Mouse (Mus musculus) forebrain, embryonic 12.5 days (tissue): ENCODE results near the gene Col9a3. TPM values are rescaled to one million over a fixed set of nuclear protein-coding genes. Genes with fewer than 3 reads are reported as not detected.

ENCODE experiments used
- ATAC-seq: fragments of 200-750 bp; cut with Nextera tagmentation; 2 replicates; pipeline ENCODE4 v1.8.0; 2017; ENCODE audit warnings: moderate TSS enrichment; ENCODE audit not compliant: low FRiP score
- H3K27ac ChIP-seq: fragments of 300-500 bp; sonication (generic); 2 replicates; pipeline ENCODE4 v1.5.1; 2016; ENCODE audit warnings: mild to moderate bottlenecking
- H3K27me3 ChIP-seq: fragments of 300-500 bp; sonication (generic); 2 replicates; pipeline ENCODE4 v1.6.1; 2016; ENCODE audit warnings: mild to moderate bottlenecking
- H3K36me3 ChIP-seq: fragments of 300-500 bp; sonication (generic); replicated peaks from 2 replicates; pipeline ENCODE4 v1.6.1; 2016; ENCODE audit warnings: mild to moderate bottlenecking
- H3K4me1 ChIP-seq: fragments of 300-500 bp; sonication (generic); 2 replicates; pipeline ENCODE4 v1.6.1; 2016
- H3K4me2 ChIP-seq: fragments of 300-500 bp; sonication (generic); 2 replicates; pipeline ENCODE4 v1.6.1; 2016; ENCODE audit warnings: mild to moderate bottlenecking, moderate library complexity
- H3K4me3 ChIP-seq: fragments of 300-500 bp; sonication (generic); replicated peaks from 2 replicates; pipeline ENCODE4 v1.5.1; 2016; ENCODE audit warnings: mild to moderate bottlenecking
- H3K9ac ChIP-seq: fragments of 300-500 bp; sonication (generic); 2 replicates; pipeline ENCODE4 v1.6.1; 2016; ENCODE audit warnings: mild to moderate bottlenecking
- H3K9me3 ChIP-seq: fragments of 300-500 bp; sonication (generic); 2 replicates; pipeline ENCODE4 v1.6.1; 2016
- WGBS: fragments of 180-500 bp; shearing (Covaris S2); methylation state at CpG from one replicate; pipeline ENCODE4 v1.1.7; 2016; 5-methylcytosine and 5-hydroxymethylcytosine counted together
- polyA plus RNA-seq: library from polyadenylated mRNA; unstranded; fragments of >200 nt; fragmentation: Nextera tagmentation; extraction: Ambion mirVana; gene quantifications from 2 replicates; pipeline ENCODE4 v1.2.1, GENCODE M21; 2016

Col9a3 gene
- polyA plus RNA-seq, 1 experiment from 2014 or later = 28.6 TPM

DNA sequence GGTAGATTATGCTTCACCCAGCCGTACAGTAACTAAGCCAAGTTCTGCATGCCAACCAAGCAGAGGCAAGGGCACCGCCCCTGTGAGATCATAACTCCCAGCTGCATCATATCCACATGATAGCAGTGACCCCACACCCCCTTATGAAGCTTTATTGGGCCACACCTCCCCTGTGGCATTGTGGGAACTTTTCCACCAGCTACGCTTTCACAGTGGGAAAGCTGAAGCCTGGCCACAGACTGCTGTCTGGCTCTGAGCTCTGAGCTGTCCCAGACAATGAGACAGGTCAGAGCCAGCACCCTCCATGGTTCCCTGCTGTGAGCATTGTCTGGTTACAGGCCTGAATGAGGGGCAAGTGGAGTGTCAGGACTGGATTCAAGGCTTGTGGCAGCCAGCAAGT lies 16.6 kb upstream of the Col9a3 start, which contains the start of gene Mrgbp:
Gene Mrgbp, plus strand, starts transcription at position 303 of the 400 bp plus-strand sequence.
- H3K9ac ChIP-seq = no peak within 1 kb of the TSS
- no peak within 1 kb of the TSS; the same call in 1 of the 2 replicates for H3K4me3 ChIP-seq
- H3K36me3 ChIP-seq = peaks cover 16% of the 10 kb centered on the region
- WGBS = 76% methylated on average over 3 of the region's 3 CpGs
- 0 out of 2 replicates have a peak, but pooled peaks cover 3% of the 10 kb centered on the region for H3K27me3 ChIP-seq
- ATAC-seq = no peak
- no peak within 1 kb of the TSS for H3K27ac ChIP-seq
- H3K4me2 ChIP-seq = no peak within 1 kb of the TSS
- H3K4me1 ChIP-seq = peaks cover 33% of the 10 kb centered on the region
- no peaks in the 10 kb centered on the region for H3K9me3 ChIP-seq

DNA sequence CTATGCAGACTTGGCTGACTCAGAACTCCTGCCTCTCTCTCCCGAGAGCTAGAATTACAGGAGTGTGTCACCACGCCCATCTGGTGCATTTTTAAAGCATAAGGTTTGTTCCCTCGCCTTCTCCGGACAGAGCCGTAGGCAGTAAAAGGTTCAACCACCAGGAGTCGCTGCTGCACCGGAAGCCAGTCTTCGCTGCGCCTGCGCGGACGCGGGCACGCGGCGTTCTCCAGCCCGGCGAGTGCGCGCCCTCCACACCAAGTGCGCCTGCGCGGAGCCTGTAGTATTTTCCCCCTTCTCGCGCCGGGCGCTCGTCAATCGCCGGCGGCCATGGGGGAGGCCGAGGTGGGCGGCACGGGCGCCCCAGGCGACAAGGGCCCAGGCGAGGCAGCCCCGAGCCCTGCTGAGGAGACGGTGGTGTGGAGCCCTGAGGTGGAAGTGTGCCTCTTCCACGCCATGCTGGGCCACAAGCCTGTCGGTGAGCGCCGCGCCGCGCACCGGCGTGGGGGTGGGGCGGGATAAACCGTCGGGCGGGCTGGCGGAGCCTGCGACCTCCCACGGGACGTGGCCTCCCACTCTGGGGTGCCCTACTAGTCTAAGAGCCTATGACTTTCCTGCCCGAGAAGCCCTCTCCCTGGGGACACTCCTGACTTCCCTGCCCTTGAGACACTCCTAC lies 15.0 kb upstream of the Col9a3 start:
- ATAC-seq = peak; percentile 82
- no peaks in the 10 kb centered on the region for H3K9me3 ChIP-seq
- H3K4me3 ChIP-seq = peak overlapping the region; percentile 91
- peak overlapping the region; percentile 97 for H3K9ac ChIP-seq
- under 1% methylated on average over 57 of the region's 57 CpGs for WGBS
- H3K36me3 ChIP-seq = peaks cover 24% of the 10 kb centered on the region
- peak overlapping the region; percentile 94 for H3K4me2 ChIP-seq
- H3K27ac ChIP-seq = peak overlapping the region; percentile 76
- 0 out of 2 replicates have a peak, but pooled peaks cover 2% of the 10 kb centered on the region for H3K27me3 ChIP-seq
- peaks cover 33% of the 10 kb centered on the region for H3K4me1 ChIP-seq

DNA sequence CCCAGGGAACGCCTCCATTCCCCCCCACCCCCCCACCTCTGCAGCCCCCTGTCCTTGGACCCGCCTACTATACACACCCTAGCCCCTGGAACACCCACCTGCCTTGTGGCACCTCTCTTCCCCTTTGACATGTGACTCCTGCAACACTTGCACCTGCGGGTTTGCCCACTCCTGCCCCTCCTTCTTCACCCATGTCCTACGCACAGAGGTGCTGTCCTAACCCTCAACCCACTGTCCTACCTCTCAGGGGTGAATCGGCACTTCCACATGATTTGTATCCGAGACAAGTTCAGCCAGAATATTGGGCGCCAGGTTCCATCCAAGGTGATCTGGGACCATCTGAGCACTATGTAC lies 14.5 kb upstream of the Col9a3 start:
- H3K36me3 ChIP-seq = peaks cover 24% of the 10 kb centered on the region
- peak; percentile 25 for ATAC-seq
- H3K27me3 ChIP-seq = 0 out of 2 replicates have a peak, but pooled peaks cover 2% of the 10 kb centered on the region
- H3K27ac ChIP-seq = peak overlapping the region; percentile 76
- H3K4me2 ChIP-seq = peak overlapping the region; percentile 94
- peak overlapping the region; percentile 91 for H3K4me3 ChIP-seq
- peak overlapping the region; percentile 97 for H3K9ac ChIP-seq
- H3K4me1 ChIP-seq = peaks cover 30% of the 10 kb centered on the region
- no peaks in the 10 kb centered on the region for H3K9me3 ChIP-seq
- 23% methylated on average over 7 of the region's 7 CpGs for WGBS

DNA sequence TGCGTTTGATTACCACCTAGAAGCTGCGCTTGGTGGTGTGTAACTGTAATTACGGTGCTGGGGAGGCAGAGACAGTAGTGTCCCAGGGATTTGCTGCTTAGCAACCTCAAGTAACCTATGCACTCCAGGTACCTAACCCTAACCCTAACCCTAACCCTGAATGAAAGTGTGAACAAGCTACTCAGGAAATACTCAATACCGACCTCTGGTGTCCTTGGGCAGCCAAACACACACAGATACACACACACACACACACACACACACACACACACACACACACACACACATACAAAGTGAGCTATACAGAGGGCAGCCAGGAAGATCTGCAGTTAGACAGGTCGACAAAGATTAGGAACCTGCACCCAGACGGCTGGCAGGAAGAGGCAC lies 8.9 kb upstream of the Col9a3 start:
- no peaks in the 10 kb centered on the region for H3K9me3 ChIP-seq
- peak overlapping the region; percentile 89 for H3K9ac ChIP-seq
- WGBS = 50% methylated on average over 6 of the region's 6 CpGs
- peaks cover 56% of the 10 kb centered on the region for H3K36me3 ChIP-seq
- peak overlapping the region; percentile 89 for H3K27ac ChIP-seq
- no peaks in the 10 kb centered on the region for H3K27me3 ChIP-seq
- ATAC-seq = peak; percentile 28
- peaks cover 37% of the 10 kb centered on the region for H3K4me1 ChIP-seq
- H3K4me3 ChIP-seq = peak overlapping the region; percentile 90
- peak overlapping the region; percentile 84 for H3K4me2 ChIP-seq

DNA sequence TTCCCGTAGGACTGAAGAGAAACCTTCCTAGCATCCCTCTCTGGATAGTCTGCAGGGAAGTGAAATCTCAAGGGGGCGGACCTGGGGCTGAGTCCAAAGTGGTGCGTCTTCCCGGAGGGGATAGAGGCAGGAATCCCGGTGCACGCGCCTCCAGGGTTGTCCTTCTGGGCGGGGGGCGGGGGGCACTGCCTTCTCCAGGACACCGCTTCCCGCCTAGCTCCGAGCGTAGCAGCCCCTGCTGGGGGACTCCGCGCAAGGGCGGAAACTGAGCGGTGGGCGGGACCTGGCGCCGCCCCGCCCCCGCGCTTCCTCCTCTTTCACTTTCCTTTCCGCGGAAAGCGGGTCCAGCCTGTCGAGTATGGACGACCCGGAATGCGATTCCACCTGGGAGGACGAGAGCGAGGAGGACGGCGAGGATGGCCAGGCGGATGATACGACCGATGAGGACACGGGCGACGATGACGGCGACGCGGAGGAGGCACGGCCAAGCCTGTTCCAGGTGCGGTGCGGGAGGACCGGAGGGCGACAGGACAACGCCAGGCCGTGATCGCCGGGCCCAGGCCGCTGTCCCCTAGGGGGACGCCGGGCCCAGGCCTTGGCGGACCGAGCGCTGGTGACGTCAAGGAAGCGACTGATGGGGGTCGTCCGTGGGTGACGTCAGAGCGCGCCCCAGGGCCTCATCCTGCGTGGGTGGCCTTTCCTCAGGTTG lies 8.3 kb upstream of the Col9a3 start, which contains the start of gene Ogfr:
Gene Ogfr, plus strand, starts transcription at position 123 of the 709 bp plus-strand sequence.
- H3K9ac ChIP-seq = peak within 1 kb of the TSS; percentile 89
- peak; percentile 93 for ATAC-seq
- peak within 1 kb of the TSS; percentile 84 for H3K4me2 ChIP-seq
- H3K36me3 ChIP-seq = peaks cover 61% of the 10 kb centered on the region
- no peaks in the 10 kb centered on the region for H3K27me3 ChIP-seq
- H3K4me1 ChIP-seq = peaks cover 32% of the 10 kb centered on the region
- peak within 1 kb of the TSS; percentile 90 for H3K4me3 ChIP-seq
- under 1% methylated on average over 62 of the region's 67 CpGs for WGBS
- no peaks in the 10 kb centered on the region for H3K9me3 ChIP-seq
- peak within 1 kb of the TSS; percentile 89 for H3K27ac ChIP-seq

DNA sequence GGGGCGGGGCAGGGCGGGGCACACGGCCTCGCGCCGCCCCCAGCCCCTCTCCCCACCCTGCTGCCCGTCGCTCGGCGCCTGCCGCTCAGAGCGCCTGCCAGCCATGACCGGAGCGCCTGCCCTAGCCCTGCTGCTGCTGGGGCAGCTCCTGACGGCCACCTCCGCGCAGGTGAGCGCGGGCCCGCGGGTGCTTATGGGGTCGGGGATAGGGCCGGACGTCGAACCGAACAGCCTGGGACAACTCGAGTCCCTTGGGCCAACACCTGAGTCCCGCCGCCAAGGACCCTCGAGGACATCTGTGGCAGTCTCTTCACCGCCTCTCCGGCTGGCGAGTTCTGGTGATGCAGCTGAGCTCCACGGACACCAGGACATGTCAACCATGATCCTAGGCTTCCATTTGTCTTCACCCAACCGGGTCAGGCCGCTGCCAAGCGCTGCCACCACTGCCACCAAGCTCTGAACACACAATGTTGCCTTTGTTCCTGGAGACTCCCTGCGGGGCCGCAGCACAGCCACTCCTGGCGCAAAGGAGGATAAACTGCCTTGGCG lies 641 bp downstream of the Col9a3 start:
- peak; percentile 68; the same call in 1 of the 2 replicates for ATAC-seq
- H3K27me3 ChIP-seq = peaks cover 51% of the 10 kb centered on the region
- H3K4me1 ChIP-seq = peaks cover 23% of the 10 kb centered on the region
- peak overlapping the region; percentile 51 for H3K9ac ChIP-seq
- WGBS = under 1% methylated on average over 41 of the region's 41 CpGs
- H3K36me3 ChIP-seq = peaks cover 26% of the 10 kb centered on the region
- H3K4me3 ChIP-seq = peak overlapping the region; percentile 36
- H3K9me3 ChIP-seq = no peaks in the 10 kb centered on the region
- H3K4me2 ChIP-seq = peak overlapping the region; percentile 64
- no peak overlapping the region; the same call in 1 of the 2 replicates for H3K27ac ChIP-seq

DNA sequence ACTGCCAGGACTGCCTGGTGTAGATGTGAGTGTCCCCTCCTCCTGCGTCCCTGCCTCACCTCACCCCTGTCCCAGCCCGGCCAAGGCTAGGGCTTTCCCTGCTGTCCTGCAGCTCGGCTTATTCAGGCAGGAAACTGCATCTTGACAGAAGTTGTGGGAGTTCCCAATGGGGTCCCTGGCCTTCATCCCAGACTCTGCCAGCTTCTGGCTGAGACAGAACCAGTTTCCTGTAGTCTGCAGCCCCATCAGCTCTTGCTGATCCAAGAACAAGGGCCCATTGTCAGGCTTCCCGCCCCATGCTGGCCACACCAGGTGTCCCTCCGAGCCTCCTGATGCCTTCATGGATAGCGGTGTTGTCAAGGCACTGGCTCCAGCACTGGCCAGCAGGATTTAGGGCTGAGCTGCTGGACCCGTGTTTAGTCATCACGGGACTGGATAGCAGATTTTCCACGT lies 3.0 kb downstream of the Col9a3 start:
- Histone ChIP-seq H3K4me3 (no peak overlapping the region), H3K36me3 (peaks cover 2% of the 10 kb centered on the region), H3K9me3 (no peaks in the 10 kb centered on the region), H3K9ac (no peak overlapping the region), H3K27ac (peak overlapping the region; percentile 53; the same call in 1 of the 2 replicates), H3K4me1 (peaks cover 27% of the 10 kb centered on the region), H3K27me3 (peaks cover 51% of the 10 kb centered on the region), H3K4me2 (no peak overlapping the region)
- WGBS = 10% methylated on average over 9 of the region's 9 CpGs
- no peak for ATAC-seq

DNA sequence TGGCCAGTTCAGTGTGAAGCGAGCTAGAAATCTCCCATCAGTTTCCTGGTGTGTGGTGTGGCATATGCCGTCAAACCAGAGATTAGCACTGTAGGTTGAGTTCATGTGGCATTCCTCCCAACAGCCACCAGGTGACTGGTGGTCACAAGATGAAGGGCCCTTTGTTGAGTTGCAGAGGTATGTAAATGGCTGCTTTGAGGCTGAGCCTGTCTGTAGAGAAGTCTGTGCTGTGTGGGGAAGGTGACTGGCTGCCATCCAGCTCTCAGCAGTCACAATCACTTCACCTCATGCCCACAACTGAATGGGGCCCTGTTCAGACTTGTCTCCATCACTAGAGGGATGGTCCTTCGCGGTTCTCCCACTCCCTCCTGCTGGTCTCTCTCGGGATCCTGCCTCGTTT lies 7.2 kb downstream of the Col9a3 start:
- ATAC-seq = no peak
- no peak overlapping the region for H3K4me3 ChIP-seq
- peaks cover 12% of the 10 kb centered on the region for H3K27me3 ChIP-seq
- no peak overlapping the region for H3K27ac ChIP-seq
- WGBS = 67% methylated on average over 6 of the region's 6 CpGs
- no peaks in the 10 kb centered on the region for H3K9me3 ChIP-seq
- H3K4me2 ChIP-seq = no peak overlapping the region
- no peaks in the 10 kb centered on the region for H3K36me3 ChIP-seq
- H3K9ac ChIP-seq = no peak overlapping the region
- H3K4me1 ChIP-seq = peaks cover 11% of the 10 kb centered on the region

DNA sequence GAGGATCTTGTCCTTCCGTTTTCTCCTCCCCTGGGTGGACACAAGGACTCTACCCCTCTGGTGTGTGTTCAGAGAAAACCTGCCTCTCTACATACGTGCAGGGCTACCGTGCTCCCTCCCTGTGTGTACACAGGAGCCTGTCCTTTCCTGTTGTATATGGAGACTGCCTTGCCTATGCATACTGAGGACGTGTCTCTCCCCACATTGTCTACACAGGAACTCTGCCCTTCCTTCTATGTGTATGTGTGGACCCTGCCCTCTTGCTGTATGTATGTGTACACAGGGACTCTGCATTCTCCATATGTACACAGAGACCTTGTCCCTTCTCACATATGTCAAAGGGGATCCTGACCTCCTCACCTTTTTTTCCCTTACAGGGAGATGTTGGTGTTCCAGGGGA lies 12.7 kb downstream of the Col9a3 start:
- Histone ChIP-seq H3K27ac (no peak overlapping the region), H3K4me1 (no peaks in the 10 kb centered on the region), H3K9ac (no peak overlapping the region), H3K4me2 (no peak overlapping the region), H3K27me3 (no peaks in the 10 kb centered on the region), H3K9me3 (no peaks in the 10 kb centered on the region), H3K4me3 (no peak overlapping the region), H3K36me3 (no peaks in the 10 kb centered on the region)
- no peak for ATAC-seq
- 79% methylated on average over 4 of the region's 4 CpGs for WGBS

DNA sequence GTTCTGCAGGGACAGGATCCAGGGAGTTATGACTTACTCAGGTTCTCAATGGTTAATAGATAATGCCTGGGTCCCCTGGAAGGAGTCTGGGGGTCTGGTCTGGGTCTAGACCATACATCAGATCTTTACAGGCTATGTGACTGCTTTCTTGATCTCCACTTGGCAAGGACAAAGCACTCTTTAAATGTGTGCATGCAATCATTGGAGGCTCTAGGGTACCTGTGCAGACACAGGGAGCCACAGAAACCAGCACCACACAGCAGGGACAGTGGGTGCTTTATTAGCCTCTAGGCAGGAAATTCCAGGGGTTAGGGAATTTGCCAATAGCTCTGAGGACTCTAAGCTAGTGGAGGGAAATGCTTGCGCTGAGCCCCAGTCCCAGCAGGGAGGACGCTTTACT lies 14.3 kb downstream of the Col9a3 start:
- Histone ChIP-seq H3K4me3 (no peak overlapping the region), H3K9ac (no peak overlapping the region)
- 88% methylated on average over 2 of the region's 2 CpGs for WGBS

DNA sequence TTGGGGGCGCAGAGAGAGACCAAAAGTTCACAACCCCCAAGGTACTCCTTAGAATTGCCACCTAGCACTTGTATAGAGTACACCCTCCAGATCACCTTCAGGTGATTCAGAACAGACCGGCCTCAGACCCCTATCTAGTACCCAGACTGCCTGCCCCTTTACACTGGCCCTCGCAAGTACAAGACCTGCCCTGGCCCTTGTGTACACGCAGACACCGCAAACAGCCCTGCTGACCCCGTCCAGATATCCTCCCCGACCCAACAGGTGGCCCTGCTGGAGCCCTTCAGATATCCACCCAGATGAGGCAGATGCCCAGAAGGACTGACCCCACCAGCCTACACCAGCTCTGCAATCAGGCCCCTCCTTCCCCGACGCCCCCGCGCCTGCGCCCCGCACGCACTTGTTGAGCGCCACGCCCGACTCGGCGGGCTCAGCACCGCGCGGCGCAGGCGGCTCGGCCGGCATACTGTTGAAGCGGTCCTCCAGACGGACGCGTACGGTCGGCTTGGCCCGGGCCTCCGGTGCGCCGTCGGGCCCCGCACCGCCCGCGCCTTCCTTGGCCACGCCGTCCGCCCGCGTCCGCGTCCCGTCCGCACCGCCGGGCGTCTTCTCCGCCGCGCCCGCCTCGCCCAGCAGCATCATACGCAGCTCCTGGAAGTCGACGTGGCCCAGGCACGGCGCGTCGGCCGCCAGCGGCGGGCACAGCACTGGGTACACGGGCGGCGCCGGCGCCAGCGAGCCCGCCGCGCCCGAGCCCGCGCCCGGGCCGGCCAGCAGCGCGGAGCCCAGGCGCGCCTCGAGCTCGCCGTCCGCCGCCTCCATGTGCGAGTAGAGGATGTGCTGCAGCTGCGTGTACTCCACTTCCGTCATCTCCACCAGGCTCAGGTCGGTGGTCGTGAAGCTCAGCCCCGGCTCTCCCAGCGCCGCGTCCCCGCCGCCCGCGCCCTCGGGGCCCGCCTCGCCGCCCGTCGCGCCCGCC lies 44.3 kb downstream of the Col9a3 start:
- H3K9ac ChIP-seq = no peak overlapping the region
- no peak overlapping the region for H3K27ac ChIP-seq
- 0 out of 2 replicates have a peak, but pooled peaks have one; percentile 20 for ATAC-seq
- peaks cover 6% of the 10 kb centered on the region for H3K4me1 ChIP-seq
- peak overlapping the region; percentile 37 for H3K4me3 ChIP-seq
- H3K27me3 ChIP-seq = peaks cover 55% of the 10 kb centered on the region
- H3K9me3 ChIP-seq = peaks cover 21% of the 10 kb centered on the region
- 1% methylated on average over 81 of the region's 112 CpGs for WGBS
- no peaks in the 10 kb centered on the region for H3K36me3 ChIP-seq
- peak overlapping the region; percentile 44 for H3K4me2 ChIP-seq

More for the DNA sequence above, 14.3 kb downstream of the Col9a3 start:
- H3K36me3 ChIP-seq = no peaks in the 10 kb centered on the region
- no peak overlapping the region for H3K27ac ChIP-seq
- no peak overlapping the region for H3K4me2 ChIP-seq
- H3K9me3 ChIP-seq = no peaks in the 10 kb centered on the region
- H3K4me1 ChIP-seq = no peaks in the 10 kb centered on the region
- ATAC-seq = no peak
- H3K27me3 ChIP-seq = no peaks in the 10 kb centered on the region
